Mouse (Mus musculus): ENCODE data around the gene Txndc5. TPM values are rescaled to one million over a fixed set of nuclear protein-coding genes. Genes with fewer than 3 reads are reported as not detected.

The Txndc5 gene
- total RNA-seq, 4 experiments from 2014 or later, result 31.4 to 37.3 (median 34.8) TPM

DNA sequence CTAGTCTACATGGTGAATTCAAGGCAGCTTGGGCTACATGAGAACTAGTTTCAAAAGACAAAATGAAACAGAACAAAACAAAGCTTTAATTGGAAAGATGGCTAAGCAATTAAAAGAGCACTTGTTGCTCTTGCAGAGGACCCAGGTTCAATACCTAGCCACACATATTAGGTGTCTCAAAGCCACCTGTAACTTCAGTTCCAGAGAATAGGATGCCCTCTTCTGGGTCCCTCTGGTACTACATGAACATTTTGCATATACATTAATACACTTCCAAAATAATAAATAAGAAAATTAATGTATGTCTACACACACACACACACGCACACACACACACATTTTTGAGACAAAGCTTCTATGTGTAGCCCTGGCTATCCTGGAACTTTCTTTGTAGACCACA, 65.2 kb downstream of the Txndc5 start:
- no peak for DNase-seq (ENCODE audit: low spot score)

DNA sequence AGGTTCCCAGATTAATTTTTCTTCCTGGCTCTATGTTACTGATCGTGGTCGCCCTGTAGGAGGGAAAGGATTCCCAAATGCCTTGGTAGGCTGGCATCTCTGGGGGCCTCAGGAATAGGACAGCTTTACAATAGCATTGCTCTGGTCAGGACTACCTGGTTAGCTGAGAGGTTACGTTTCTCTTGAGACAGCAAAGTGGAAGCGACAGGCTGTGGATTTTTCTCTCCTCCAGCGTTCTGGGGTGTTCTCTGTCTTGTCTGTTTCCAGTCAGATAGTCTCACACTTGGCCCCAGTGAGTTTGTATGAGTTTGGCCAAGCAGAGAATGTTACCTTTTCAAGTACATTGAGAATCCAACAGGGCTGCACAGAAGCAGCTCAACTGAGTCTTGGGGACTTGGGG, 77.2 kb downstream of the Txndc5 start:
- DNase-seq (ENCODE audit: low spot score), result no peak

Other genes starting within 250 kb of the Txndc5 start
- gene Bmp6, start 183.7 kb downstream of the Txndc5 start, total RNA-seq (2022), result 10 to 100 TPM; 23.9 to 27.7 (median 24.9) TPM
- 10 to 100 TPM; 10.7 to 14.6 (median 11.4) TPM for gene Bloc1s5, start 106.3 kb upstream of the Txndc5 start, total RNA-seq (2022)
- gene Eef1e1, start 130.2 kb upstream of the Txndc5 start, total RNA-seq (2022), result 10 to 100 TPM; 11.4 to 17.3 (median 14.8) TPM

Data from heart, adult 8-10 months (tissue).